Mouse (Mus musculus): ENCODE results near the gene Cybc1.

Cybc1 gene

DNA sequence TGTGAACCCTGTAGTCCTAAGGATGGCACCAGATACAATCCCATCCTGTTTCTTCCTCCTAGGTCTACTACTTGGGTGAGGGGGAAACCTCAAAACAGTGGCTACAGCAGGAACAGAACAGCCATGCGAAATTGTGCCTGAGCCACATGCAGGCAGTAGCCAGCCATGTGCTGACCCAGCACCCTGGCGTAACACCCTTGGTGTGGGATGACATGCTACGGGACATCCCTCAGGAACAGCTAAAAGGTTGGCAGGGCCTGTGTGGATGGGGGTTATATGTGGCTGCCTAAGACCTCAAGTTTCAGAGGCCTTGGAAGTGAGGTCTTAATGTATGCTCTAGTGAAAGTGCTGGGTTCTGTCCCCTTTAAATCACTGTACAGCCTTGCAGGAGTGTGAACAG is 12.3 kb downstream of the Cybc1 start:
- no peak for DNase-seq (ENCODE audit: low read depth, low spot score)

DNA sequence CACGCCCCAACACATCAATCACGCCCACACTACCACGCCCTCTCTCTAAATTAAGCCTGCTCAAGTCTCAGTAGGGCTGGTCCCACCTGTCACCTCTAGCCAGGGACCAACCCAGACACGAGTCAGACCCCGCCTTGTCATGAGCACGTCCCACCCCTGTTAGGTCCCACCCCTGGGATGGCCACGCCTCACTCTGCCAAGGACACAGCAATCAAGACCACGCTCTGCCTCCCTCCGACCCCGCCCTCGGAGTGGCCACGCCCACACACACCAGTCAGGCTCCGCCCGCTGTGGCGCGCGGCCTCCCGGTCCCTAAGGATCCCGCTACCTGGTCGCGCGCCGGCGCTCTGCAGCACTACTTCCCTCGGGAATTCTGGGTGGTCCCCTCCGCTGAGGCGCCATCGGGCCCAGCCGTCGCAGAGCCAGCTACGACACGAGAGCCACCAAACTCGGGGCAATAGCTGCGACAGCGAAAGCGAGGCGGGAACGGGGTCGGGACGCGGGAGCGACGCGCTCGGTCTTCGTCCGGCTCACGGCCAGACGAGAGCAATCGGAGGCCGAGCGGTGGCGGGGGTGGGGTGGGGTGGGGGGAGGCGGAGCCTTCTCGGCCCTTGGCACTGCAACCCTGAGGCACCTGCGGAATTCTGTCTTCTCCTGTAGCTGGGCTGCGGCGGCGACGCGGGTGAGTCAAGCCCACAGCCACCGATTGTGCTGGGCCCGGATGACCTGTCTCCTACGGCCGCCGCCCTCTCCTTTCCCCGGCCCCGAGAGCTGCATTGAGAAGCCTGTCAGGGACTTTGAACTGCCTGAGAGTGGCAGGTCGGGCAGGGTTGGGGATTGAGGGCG is 24.7 kb downstream of the Cybc1 start, which contains the start of the genes Hexdc and Ogfod3:
Hexdc (plus strand) TSS at position 273 of the 846 bp plus-strand sequence.
Ogfod3 (minus strand) TSS at position 551 of the 846 bp plus-strand sequence.
- peak; percentile 96 for DNase-seq (ENCODE audit: low read depth, low spot score)

DNA sequence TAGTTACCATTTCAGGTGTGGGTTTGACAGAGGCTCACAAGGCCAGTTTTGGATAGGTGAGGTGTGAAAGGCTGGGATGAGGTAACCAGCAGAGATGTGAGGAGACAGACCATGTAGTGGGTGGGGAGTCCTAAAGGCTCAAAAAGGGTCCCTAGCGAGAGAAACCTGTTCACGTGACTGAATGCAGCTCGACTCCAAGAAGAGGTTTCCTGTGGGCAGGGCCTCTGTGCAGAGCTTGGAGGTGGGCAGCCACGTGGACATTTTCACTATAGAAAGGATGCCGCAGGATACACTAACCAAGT is 25.3 kb downstream of the Cybc1 start:
- no peak for DNase-seq (ENCODE audit: low read depth, low spot score)

DNA sequence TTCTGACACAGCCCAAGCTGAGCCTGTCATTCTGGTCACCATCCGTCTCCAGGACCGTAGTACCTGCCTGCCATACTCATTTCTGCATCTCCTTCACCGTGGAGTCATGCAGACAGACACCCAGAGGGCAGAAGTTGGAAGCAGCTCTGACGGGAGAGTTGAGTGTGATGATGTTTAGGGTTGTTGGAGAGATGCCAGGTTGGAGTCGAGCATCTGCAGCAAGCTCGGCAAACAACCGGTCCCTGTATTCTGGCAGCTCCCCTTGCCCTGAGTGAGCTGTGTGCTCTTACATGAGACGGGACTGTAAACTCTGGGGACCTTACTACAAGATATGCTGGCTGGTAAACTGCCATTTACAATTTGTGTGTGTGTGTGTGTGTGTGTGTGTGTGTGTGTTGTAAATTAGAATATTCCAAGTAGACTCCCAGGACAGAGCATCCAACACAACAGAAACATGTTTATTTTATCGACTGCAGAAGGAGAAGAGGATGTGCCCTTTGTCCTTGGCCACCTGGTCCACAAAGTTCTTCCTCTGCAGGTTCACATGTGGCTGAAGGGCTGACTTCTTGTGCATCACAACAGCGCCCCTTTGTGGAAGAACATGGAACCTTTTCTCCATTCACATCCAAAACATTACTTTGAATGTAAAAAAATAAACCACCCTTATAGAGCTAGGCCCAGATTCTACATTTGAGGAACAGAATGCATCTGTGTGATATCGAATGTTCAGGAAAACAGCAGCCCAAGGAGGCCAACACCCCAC is 27.5 kb downstream of the Cybc1 start:
- DNase-seq (ENCODE audit: low read depth, low spot score) = peak; percentile 66

DNA sequence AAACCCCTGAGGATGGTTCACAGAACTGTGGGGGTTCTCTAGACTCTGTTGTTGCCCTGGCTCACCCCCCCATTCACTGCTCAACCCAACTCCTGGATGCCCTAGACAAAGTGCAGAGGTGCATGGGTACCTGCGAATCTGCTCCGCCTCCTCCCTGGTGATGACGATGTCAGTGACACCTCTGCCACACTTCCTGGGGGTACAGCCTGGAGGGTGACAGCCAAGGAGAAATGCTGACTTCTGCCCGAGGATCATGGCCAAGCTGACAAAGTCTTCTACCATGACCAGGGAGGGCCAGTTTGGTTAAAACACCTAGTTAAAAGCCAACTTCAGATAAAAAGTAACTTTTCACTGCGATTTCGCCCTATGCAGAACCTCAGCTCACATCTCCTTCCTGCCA is 28.3 kb downstream of the Cybc1 start:
- no peak for DNase-seq (ENCODE audit: low read depth, low spot score)

DNA sequence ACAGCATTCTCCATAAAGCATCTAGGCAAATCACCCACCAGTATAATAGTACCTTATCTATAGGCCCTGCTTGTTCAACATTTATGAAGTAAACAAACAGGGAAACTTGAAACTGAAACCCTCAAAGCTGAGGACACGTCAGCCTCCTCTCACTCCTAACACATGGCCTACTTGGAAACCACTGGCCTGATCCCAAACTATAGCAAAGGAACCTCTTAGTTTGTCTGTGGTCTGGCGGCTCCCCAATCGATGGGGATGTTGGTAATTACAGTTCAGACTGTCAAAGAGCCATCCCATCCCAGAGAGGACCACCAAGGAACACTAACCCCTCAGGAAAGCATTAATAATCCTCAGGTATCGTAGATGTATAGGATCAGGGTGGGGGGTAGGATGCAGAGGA is 29.3 kb downstream of the Cybc1 start:
- no peak for DNase-seq (ENCODE audit: low read depth, low spot score)

DNA sequence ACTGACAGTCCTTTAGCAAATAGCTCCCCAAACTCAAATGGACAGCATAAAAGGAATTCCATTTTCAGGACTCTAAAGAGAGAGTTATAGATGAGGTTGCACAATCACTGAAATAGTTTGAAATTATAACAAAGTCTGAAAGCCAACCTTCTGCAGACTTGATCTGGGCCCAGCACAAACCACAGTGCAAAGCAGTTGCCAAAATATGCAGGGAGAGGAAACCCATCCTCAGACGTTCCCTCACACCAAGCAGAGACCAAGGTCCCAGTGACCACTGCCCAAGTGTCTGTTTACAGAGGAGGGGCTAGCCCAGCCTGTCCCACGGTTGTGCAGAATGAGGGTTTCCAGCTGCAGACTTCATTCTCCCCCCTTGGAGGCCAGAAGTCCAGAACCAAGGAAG is 30.5 kb downstream of the Cybc1 start:
- DNase-seq (ENCODE audit: low read depth, low spot score) = no peak

DNA sequence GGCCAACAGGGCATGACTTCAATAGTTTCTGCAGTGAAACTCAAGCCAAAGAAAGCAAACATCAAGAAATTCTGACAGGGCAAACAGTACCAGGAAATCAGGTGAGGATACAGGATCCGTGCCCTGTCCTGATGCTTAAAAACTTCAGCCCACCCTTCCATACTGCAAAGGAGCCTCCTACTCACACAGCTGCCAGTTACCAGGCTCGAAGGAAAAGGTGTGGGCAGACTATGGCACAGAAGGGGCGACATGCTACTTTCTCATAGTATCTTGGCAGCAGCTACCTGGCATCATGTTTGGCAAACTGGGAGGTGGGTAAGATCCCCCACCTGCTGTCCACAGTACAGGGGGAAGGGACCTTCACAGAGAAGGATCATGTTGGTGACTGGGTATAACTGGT is 35.7 kb downstream of the Cybc1 start:
- no peak for DNase-seq (ENCODE audit: low read depth, low spot score)

DNA sequence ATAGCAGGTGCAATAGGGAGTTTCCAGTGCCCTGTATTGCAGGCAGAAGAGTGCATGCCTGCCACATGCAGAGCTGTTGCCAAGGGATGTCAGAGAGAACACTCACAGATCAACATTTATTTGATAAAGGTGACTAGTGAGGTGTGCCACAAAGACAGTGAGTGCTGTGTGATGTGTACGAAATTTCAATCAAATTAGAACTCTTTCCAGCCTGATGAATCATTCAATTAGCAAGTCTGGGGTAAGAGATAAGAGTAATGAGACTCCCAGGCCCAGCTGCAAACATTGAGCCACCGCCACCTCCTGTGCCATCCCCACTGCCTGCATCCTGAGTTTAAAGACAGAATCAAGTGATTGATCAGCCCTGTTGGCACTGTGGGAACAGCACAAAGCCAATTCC is 36.4 kb downstream of the Cybc1 start:
- DNase-seq (ENCODE audit: low read depth, low spot score) = no peak

DNA sequence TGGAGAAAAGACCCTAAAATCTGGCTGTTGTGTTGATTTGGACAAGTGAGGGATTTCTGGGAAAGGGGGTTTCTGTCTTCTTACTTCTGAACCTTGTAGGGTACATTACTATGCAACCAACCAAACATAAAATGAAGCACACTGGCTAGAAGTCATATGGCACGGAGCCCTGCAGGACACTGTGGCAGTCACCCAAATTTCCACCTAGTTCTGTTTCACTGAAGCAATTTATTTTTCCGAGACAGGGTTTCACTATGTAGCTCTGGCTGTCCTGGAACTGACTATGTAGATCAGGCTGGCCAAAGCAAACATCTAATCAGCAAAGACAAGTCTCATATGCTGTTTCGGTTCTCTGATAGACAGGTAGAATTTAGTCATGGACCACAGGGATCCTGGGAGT is 39.4 kb downstream of the Cybc1 start:
- no peak for DNase-seq (ENCODE audit: low read depth, low spot score)

DNA sequence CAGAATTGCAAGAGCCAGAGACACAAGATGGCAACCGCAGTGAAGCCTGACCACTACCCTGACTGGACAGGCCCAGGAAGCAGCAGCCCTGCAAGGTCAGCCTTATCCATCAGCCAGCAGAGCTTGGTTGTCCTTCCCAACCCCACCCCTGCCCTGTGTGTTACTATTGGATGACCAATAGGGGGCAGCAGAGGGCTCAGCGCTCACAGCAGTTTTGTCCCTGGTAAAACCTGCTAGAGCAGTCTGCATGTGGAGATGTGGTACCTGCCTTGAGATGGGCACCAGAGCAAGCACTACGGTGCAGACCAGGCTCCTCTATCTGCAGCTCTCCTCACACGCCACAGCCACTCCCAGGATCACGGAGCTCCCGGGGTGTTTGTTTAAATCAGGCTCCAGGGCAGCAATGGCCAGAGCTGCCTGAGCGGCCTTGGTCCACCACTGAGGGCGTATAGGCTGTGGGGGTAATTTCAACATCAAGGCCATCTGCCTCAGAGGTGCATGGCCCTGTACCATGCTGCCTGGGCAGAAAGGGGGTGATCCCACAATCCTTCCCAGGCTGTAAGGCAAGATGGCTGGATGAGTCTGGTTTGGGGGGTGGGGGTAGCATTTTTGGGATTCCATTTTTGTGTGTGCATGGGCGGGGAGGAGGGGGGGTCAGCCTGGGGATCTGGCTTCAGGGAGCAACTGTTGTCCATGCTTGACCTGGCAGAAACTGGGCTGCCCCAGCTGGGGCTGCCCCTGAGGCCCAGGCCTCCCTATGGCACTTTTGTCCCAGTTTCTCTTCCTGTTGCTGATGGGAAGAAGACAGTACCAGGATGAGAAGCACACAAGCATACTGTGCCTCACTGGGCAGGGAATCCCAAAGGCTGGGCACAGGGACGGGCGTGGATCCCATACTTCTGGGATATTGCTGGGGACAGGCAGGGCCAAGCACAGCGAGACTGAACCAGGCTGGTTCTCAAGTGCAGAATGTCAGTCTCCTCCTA is 52.5 kb downstream of the Cybc1 start:
- peak; percentile 76 for DNase-seq (ENCODE audit: low read depth, low spot score)

DNA sequence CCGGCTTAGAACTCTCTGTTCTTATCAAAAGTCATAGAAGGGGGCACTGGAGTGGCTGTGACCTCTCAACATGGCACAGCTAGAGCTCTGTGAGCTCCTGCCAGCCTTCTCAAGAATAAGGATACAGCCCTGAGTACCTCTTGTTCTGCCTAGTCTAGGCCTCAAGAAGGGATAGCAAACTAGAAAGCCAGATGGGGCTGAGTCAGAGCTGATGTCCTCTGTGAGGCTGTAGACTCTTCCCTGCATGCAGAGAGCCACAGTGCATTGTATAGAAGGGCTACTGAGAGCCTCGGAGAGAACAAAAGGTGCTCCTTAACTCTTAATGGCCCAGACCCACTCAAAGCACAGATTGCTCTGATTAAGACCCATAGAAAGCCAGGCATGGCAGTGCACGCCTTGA is 54.9 kb downstream of the Cybc1 start:
- DNase-seq (ENCODE audit: low read depth, low spot score) = no peak

DNA sequence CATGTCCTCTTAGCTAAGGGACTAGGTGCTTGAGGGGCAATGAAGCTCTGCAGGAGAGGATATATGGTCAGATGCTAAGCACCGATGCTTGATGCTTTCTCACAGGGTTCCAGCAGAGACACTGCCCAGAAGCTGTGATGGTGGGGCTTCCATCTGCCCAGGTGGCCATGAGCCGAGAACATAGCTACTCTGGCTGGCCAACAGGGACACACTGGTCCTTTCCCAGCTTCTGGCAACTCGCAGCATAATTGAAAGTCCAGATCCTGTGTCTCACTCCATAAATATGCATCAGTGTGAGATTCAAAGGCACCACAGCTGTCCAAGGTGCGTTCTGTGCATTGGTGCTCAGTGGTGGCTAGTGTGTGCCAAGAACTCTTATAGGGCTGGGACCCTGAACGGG is 55.9 kb downstream of the Cybc1 start:
- DNase-seq (ENCODE audit: low read depth, low spot score) = no peak

All from CD4-positive, CD25-positive, alpha-beta regulatory T cell, adult 2 months (primary cell).